Mouse (Mus musculus) duodenum, adult 2 months (tissue): Measurements from ENCODE around the gene Olfr262. TPM values are rescaled to one million over a fixed set of nuclear protein-coding genes. Genes with fewer than 3 reads are reported as not detected.

ENCODE experiments used
- polyA plus RNA-seq: library from polyadenylated mRNA; depleted of rRNA; stranded (reverse); fragments of >200 nt; gene quantifications from 2 replicates; pipeline ENCODE4 v1.2.3, GENCODE M21; 2012; ENCODE audit warnings: low replicate concordance; rRNA removed

Olfr262 gene
- not detected in 2 replicates for polyA plus RNA-seq

DNA sequence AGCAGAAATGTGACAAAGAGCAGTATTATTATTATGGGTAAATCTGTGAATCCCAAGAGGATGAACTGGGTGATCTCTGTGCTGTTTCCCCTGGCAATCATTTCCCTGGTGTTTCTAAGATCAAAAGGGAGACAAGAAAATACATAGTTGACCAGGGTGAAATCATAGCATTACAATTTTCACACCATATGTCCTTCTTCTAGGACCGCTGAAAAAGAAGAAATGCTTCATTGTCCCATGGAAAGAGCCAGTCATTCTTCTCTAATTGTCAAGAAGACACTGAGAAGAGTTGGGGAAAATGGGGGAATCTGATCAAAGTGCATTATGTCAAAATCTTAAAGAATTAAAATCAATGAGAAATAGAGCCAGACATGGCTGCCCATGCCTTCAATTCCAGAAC is at the start of gene Olfr262:
TSS of gene Olfr262 (minus strand) at position 101 of the 400 bp plus-strand sequence.

DNA sequence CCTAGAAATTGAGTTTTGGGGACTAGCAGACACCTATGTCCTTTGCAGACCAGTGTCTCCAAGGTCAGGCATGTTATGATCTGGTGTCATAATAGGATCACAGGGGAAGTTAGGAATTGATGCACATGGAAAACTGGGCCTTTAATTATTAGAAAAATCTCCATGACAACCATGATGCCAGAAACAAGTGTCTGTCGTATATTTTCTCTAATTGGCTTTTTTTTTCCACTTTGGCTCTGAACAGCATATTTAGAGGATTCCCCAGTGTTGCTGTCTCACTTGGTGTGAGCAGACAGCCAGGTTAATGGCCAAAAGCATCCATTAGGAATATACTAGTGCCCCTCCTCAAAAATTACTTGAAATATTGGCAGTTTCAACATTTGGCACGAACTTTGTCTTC is 38.1 kb upstream of the Olfr262 start, which contains the start of gene Olfr1434:
TSS of gene Olfr1434 (plus strand) at position 301 of the 400 bp plus-strand sequence.

DNA sequence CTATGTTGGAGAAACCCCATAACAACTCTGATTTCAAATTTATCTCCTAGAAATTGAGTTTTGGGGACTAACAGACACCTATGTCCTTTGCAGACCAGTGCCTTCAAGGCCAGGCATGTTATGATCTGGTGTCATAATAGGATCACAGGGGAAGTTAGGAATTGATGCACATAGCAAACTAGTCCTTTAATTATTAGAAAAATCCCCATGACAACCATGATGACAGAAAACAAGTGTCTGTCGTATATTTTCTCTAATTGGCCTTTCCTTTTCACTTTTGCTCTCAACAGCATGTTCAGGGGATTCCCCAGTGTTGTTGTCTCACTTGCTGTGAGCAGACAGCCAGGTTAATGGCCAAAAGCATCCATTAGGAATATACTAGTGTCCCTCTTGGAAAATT is 19.3 kb upstream of the Olfr262 start, which contains the start of gene Olfr235:
TSS of gene Olfr235 (plus strand) at position 301 of the 400 bp plus-strand sequence.

DNA sequence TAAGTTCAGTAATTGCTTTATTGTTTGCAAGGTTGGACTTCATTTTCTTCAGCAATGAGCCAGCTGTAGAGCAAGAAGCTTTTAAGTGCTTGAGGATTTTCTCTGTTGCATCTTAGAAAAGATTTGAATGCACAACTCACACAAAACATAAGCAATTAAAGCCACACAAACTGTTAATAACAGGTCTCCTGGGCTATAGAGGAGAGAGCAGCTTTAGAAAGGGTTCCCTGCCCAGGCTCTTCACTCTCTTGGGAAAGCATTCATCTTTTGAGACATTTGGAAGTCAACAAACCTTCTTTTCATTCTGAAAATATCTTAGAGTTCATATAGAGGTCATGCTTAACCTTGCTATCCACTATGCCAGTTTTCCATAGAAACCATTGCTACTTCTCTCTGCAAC is 9.0 kb downstream of the Olfr262 start, which contains the start of gene Olfr1432:
TSS of gene Olfr1432 (minus strand) at position 101 of the 400 bp plus-strand sequence.

DNA sequence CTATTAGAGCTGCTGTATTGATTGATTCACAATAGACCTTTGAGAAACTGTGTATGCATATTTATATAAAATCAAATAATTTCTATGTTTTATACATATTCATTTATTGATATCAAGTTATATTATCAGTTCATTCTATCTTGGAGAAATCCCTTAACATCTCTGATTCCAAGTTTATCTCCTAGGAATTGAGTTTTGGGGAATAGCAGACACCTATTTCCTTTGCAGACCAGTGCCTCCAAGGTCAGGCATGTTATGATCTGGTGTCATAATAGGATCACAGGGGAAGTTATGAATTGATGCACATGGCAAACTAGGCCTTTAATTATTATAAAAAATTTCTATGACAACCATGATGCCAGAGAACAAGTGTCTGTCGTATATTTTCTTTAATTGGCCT is 41.1 kb downstream of the Olfr262 start, which contains the start of gene Olfr1431:
TSS of gene Olfr1431 (plus strand) at position 301 of the 400 bp plus-strand sequence.

Other genes with a start within 250 kb of the Olfr262 start
- gene Olfr1423, start 200.3 kb downstream of the Olfr262 start, polyA plus RNA-seq: not detected in 2 replicates
- not detected in 2 replicates for gene Olfr1424, start 179.0 kb downstream of the Olfr262 start, polyA plus RNA-seq
- gene Olfr1425, start 163.9 kb downstream of the Olfr262 start, polyA plus RNA-seq: not detected in 2 replicates
- not detected in 2 replicates for gene Olfr1426, start 149.6 kb downstream of the Olfr262 start, polyA plus RNA-seq
- gene Olfr1427, start 138.3 kb downstream of the Olfr262 start, polyA plus RNA-seq: not detected in 2 replicates
- not detected in 2 replicates for gene Olfr1428, start 125.8 kb downstream of the Olfr262 start, polyA plus RNA-seq
- gene Olfr76, start 118.5 kb downstream of the Olfr262 start, polyA plus RNA-seq: not detected in 2 replicates
- gene Olfr1555-ps1, start 71.5 kb downstream of the Olfr262 start, polyA plus RNA-seq: not detected in 2 replicates
- not detected in 2 replicates for gene Olfr1431, start 41.0 kb downstream of the Olfr262 start, polyA plus RNA-seq
- gene Olfr1432, start 9.1 kb downstream of the Olfr262 start, polyA plus RNA-seq: not detected in 2 replicates
- not detected in 2 replicates for gene Olfr235, start 19.4 kb upstream of the Olfr262 start, polyA plus RNA-seq
- not detected in 2 replicates for gene Olfr1434, start 38.2 kb upstream of the Olfr262 start, polyA plus RNA-seq
- gene Olfr1436, start 57.5 kb upstream of the Olfr262 start, polyA plus RNA-seq: not detected in 2 replicates
- not detected in 2 replicates for gene Olfr1437, start 83.4 kb upstream of the Olfr262 start, polyA plus RNA-seq
- not detected in 2 replicates for gene Olfr1438-ps1, start 94.3 kb upstream of the Olfr262 start, polyA plus RNA-seq
- gene Olfr1440, start 145.6 kb upstream of the Olfr262 start, polyA plus RNA-seq: not detected in 2 replicates
- gene Olfr1441, start 175.8 kb upstream of the Olfr262 start, polyA plus RNA-seq: not detected in 2 replicates
- not detected in 2 replicates for gene Pfpl, start 186.2 kb upstream of the Olfr262 start, polyA plus RNA-seq
- gene Mpeg1, start 219.1 kb upstream of the Olfr262 start, polyA plus RNA-seq: 1.3 and 1.4 TPM in 2 replicates